Mouse (Mus musculus) thymus, postnatal 0 days (tissue): ENCODE measurements around the gene Epo. TPM values are rescaled to one million over a fixed set of nuclear protein-coding genes. Genes with fewer than 3 reads are reported as not detected.

ENCODE experiments used
- DNase-seq: peaks from one replicate; pipeline ENCODE4 v3.0.0-alpha.2; 2015; ENCODE audit warnings: low spot score
- microRNA-seq: library from miRNA; unstranded; fragments of <30 nt; microRNA quantifications from one replicate; pipeline ENCODE4, GENCODE M21; 2016; ENCODE audit warnings: borderline number of aligned reads
- polyA plus RNA-seq: library from polyadenylated mRNA; unstranded; fragments of >200 nt; fragmentation: Nextera tagmentation; extraction: Ambion mirVana; gene quantifications from 2 replicates; pipeline ENCODE4 v1.2.1, GENCODE M21; 2015

Epo gene
- polyA plus RNA-seq, 1 experiment from 2014 or later: not detected

- DNase-seq: no peak
These were observed 51.1 kb downstream of the Epo start for GRCm38 (mm10) chr5:137481897-137482296.

- peak; percentile 51 for DNase-seq
These were observed 51.9 kb downstream of the Epo start for GRCm38 (mm10) chr5:137481138-137481537.

- DNase-seq: no peak
These were observed 56.1 kb downstream of the Epo start, which contains the start of gene Zan for GRCm38 (mm10) chr5:137476964-137477363. Zan (minus strand) TSS chr5:137477064.

- DNase-seq: no peak
These were observed 58.7 kb downstream of the Epo start for GRCm38 (mm10) chr5:137474351-137474750.

- DNase-seq: no peak
These were observed 60.7 kb downstream of the Epo start for GRCm38 (mm10) chr5:137472252-137472904.

- DNase-seq: no peak
These were observed 66.1 kb downstream of the Epo start for GRCm38 (mm10) chr5:137466946-137467345.

GRCm38 (mm10) chr5:137465049-137465448 is 68.0 kb downstream of the Epo start:
- DNase-seq: no peak

- no peak for DNase-seq
These were observed 77.0 kb downstream of the Epo start for GRCm38 (mm10) chr5:137455866-137456591.

GRCm38 (mm10) chr5:137455206-137455605 is 77.8 kb downstream of the Epo start:
- no peak for DNase-seq

- no peak for DNase-seq
These were observed 87.5 kb downstream of the Epo start for GRCm38 (mm10) chr5:137445536-137445935.

- DNase-seq: no peak
These were observed 92.7 kb downstream of the Epo start for GRCm38 (mm10) chr5:137440216-137440855.

GRCm38 (mm10) chr5:137433889-137434288 is 99.2 kb downstream of the Epo start:
- DNase-seq: no peak

Small RNA genes within 50 kb of the gene (microRNA-seq; reads per million reads assigned to microRNA genes)
- gene Mir6418: 1.2 reads per million

Other genes starting within 250 kb of the Epo start
- 25.9 and 26.3 TPM in 2 replicates for gene Ache, start 245.7 kb downstream of the Epo start, polyA plus RNA-seq
- 16.6 and 21.0 TPM in 2 replicates for gene Ufsp1, start 238.6 kb downstream of the Epo start, polyA plus RNA-seq
- 114 and 118 TPM in 2 replicates for gene Srrt, start 225.6 kb downstream of the Epo start, polyA plus RNA-seq
- 17.1 and 17.4 TPM in 2 replicates for gene Trip6, start 218.8 kb downstream of the Epo start, polyA plus RNA-seq
- gene Slc12a9, start 199.6 kb downstream of the Epo start, polyA plus RNA-seq: 7.0 and 9.5 TPM in 2 replicates
- 6.6 and 8.0 TPM in 2 replicates for gene Ephb4, start 183.1 kb downstream of the Epo start, polyA plus RNA-seq
- gene Zan, start 56.2 kb downstream of the Epo start, polyA plus RNA-seq: 0.01 and 0.08 TPM in 2 replicates
- gene Pop7, start 30.7 kb downstream of the Epo start, polyA plus RNA-seq: 84.6 and 90.0 TPM in 2 replicates
- gene Gigyf1, start 14.7 kb downstream of the Epo start, polyA plus RNA-seq: 10.5 and 15.9 TPM in 2 replicates
- 425 and 451 TPM in 2 replicates for gene Gnb2, start 268 bp upstream of the Epo start, polyA plus RNA-seq
- gene Actl6b, start 20.3 kb upstream of the Epo start, polyA plus RNA-seq: 0.14 TPM in 1 of 2 replicates, not detected in the other
- gene Tfr2, start 36.6 kb upstream of the Epo start, polyA plus RNA-seq: 0.98 and 1.2 TPM in 2 replicates
- gene Mospd3, start 67.8 kb upstream of the Epo start, polyA plus RNA-seq: 53.3 and 58.5 TPM in 2 replicates
- gene Pcolce, start 80.5 kb upstream of the Epo start, polyA plus RNA-seq: 18.6 and 21.1 TPM in 2 replicates
- gene Fbxo24, start 95.8 kb upstream of the Epo start, polyA plus RNA-seq: 0.05 and 0.14 TPM in 2 replicates
- gene Lrch4, start 95.9 kb upstream of the Epo start, polyA plus RNA-seq: 201 and 205 TPM in 2 replicates
- gene Gm20605, start 95.9 kb upstream of the Epo start, polyA plus RNA-seq: 16.7 and 20.8 TPM in 2 replicates
- gene Sap25, start 108.1 kb upstream of the Epo start, polyA plus RNA-seq: 30.0 and 32.9 TPM in 2 replicates
- gene Irs3, start 112.5 kb upstream of the Epo start, polyA plus RNA-seq: 0.09 TPM in 1 of 2 replicates, not detected in the other
- 109 and 142 TPM in 2 replicates for gene Agfg2, start 151.5 kb upstream of the Epo start, polyA plus RNA-seq
- 7.2 and 8.8 TPM in 2 replicates for gene Nyap1, start 208.4 kb upstream of the Epo start, polyA plus RNA-seq
- 353 and 419 TPM in 2 replicates for gene Tsc22d4, start 212.5 kb upstream of the Epo start, polyA plus RNA-seq
- 69.4 and 69.6 TPM in 2 replicates for gene Ppp1r35, start 245.6 kb upstream of the Epo start, polyA plus RNA-seq